Mouse (Mus musculus) retina, embryonic 14.5 days (tissue): ENCODE measurements at regions not wholly inside any gene's neighbourhood (a gene's known extent, or its start where the extent isn't known, plus 50 kb on each side); places are given as distances from the start of the nearest gene placed in this dataset.
"Not testable (repeated sequence)": the region's sequence is repeated elsewhere in the genome, so short reads cannot be mapped to it uniquely, and the experiment has no call there.

Experiments used
- DNase-seq: peaks from one replicate; pipeline ENCODE4 v3.0.0-alpha.2; 2015; ENCODE audit warnings: low spot score

DNA sequence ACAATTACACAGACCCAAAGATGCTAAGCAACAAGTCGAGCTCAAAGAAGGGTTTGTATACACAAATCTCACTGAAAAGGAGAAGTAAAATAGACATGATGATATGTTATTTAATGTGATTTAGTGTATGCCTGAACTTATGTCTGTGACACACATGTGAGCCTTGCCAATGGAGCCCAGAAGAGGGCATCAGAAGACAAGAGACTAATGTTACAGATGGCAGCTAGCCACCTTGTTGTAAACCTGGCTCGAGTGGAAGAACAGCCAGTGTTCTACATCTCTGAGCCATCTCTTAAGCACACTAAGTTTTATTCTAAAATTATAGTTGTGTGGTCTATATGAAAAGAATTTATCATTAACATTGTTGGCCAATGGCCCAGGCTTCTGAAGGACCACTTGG, 943.7 kb upstream of the Prmt6 start:
- DNase-seq = peak; percentile 14

DNA sequence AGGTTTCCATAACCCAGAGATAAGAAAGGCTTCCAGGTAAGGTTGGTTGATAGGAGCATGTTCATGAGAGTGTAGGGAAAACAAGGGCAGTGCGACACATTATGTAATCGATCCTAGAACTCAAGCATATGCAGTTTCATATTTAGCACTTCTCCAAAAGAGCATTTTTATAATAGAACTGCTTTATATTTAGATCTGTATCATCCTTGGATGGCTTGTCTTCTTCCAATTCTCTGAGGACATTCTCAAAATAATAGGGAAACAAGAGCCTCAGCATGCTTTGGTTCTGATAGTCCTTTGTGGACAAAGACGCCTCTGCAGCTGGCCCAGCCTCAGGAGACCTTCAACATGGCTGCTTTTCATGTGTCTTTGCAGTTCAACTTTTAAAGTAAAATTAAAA, 915.9 kb upstream of the Prmt6 start:
- DNase-seq = no peak

DNA sequence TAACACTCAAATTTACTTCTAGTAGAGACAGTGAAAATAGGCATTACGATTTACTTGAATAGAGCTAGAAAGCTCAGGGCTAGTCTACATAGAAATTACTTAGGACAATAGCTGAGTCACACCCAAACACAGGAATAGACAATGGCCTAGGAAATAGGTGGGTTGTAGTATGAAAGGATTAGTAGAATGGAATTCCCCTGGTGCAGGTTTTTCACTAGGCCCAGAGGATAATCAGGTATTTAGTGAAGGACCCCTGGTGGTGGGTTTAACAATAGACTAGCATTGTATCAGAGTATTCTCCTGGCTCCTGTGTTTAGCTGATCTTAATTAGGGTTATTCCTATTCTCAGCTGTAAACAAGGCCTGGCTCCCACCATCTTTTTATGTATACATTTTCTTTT, 890.4 kb upstream of the Prmt6 start:
- not testable (repeated sequence) for DNase-seq

DNA sequence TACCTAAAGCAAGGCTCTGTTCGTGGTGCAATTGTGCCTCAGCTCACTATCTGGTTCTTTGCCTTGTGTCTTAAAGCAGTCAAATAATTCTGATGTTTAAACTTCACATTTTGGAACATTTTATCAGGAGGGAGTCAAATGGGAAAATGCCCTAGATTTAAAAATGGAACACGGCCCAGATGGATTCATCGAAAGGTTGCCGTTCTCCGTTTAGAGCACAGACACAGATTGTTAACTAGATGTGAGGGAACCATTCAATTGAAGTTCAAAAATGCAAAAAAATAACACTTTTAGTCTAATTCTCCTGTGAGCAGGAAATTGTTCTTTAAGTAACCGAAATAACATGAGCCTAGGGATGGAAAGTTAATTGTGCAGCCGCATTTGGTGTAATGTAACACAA, 858.2 kb upstream of the Prmt6 start:
- no peak for DNase-seq

DNA sequence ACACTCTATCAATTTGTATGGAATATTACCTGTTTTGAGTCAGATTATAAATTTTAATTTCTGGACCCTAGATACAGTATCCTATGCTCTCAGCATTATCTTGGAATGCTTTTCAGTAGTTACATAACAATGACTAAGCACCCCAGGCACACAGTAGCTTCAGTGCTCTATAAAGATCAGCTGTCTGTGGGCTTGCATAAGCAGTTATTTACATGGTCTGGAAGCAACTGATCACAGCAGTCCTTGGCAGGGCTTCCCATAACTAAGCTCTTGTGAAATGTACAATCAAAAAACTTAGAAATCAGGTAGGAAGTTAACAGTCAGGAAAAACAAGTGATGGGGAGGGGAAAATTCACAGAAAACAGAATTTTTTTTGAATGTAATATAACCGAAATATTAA, 851.8 kb upstream of the Prmt6 start:
- DNase-seq = no peak

DNA sequence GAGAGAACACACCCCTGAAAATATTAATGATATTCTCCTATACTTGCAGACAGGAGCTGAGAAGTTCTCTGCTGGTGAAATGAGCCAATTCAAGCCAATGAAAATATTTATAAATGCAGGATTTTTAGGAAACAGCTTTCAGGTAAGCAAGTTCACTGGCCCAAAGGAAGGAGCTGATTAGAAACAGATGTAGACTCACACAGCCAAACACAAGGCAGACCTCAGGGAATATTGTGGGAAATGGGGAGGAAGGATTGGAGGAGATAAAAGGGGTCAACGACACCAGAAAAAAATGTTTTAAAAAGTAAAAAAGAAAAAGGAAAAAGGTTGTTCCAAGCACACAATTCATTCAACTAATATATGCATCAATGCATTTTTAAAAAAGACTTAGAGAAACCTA, 823.5 kb upstream of the Prmt6 start:
- no peak for DNase-seq

DNA sequence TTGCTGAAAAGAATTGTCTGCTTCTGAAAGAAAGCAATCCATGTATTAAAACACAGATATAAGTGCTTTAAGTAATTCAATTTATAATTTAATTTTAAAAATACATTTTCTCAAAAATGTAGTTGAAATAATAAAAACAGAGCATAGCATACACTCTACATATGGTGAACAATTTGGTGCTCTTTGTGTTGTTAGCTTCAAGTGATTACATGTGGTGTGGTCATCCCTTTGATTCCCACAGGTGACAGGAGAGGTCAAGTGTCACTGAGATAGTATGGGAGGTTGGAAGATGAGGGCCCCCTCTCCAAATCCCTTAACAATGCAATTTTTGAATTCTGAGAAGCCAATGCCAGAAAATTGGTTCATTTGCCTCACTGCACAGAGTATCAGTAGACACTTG, 819.5 kb upstream of the Prmt6 start:
- no peak for DNase-seq

DNA sequence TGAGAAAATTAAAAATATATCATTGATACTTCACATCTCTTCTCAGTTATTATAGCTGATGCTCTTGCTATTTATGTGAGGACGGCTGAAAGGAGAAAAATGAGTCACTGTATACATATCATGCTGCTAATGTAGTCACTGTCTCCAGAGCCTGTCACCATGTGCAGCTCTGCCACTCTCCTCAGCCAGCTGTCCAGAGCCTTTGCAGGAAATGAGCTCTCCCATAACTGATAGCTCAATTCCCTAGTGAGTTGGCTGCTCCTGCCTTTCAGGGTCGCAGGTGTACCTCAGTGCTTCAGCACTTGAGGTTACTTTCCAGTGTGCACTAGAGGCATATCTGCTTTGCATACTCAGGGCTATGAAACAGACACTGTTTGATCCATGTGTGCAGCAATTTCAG, 819.0 kb upstream of the Prmt6 start:
- DNase-seq = peak; percentile 53

DNA sequence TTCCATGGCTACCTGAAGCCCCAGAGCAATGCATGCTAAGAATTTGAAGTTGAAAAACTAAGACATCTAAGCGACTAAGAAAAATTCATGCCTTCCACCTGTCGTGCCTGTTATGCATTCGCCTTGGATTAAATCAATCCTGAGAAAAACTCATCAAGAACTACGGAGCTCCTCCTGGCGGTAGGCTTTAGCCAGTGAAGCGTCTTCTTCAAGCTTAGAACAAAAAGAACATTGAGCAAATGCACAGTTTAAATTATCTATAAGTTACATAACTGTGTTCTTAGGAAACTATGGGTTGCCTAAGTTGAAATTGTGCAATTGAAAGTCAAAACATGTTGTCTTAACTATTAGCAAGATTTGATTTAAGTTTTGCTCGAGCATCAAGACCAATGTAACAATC, 818.4 kb upstream of the Prmt6 start:
- peak; percentile 79 for DNase-seq

DNA sequence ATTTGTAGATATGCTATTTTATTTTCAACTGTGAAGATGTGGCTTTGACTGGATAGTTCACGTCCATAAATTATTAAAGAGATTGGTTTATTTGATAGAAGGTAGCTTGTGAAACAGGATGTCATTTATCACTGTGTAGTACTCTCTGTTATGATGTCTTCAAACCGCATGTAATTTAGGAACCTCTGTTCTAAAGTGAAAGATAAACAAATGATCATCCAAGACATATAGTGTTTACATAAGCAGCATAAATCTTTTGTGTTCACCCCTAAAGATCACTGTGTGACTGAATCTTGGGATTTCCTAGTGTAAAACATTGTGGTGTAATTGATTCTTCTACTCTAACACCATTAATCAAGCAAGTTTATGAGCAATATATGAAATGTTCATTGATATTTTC, 798.8 kb upstream of the Prmt6 start:
- DNase-seq = no peak
